Mouse (Mus musculus) erythroblast, adult 5-6 weeks (primary cell): ENCODE results near the gene Rer1. TPM values are rescaled to one million over a fixed set of nuclear protein-coding genes. Genes with fewer than 3 reads are reported as not detected.
A peak's percentile ranks its signal among the peaks of the same experiment; 100 is the strongest.
"Not testable (repeated sequence)": the region's sequence is repeated elsewhere in the genome, so short reads cannot be mapped to it uniquely, and the experiment has no call there.

Experiments
- ATAC-seq: replicated peaks from 2 replicates; pipeline ENCODE4 v1.8.0; 2016; ENCODE audit warnings: moderate number of reproducible peaks, mild to moderate bottlenecking, moderate TSS enrichment, inconsistent platforms; ENCODE audit not compliant: poor library complexity, low FRiP score, severe bottlenecking
- total RNA-seq, 2 experiments: library from RNA; stranded (forward) in 1 of 2; stranded (reverse) in 1 of 2; fragments of 150-400 nt in 1 of 2; fragments of 200-764, 138-1000 nt in 1 of 2; gene quantifications; 2 replicates each; pipeline versions ENCODE4 v1.2.3 to v1.2.4; 2015 to 2017; ENCODE audit warnings: low replicate concordance in 2 of 2

Gene Rer1
- total RNA-seq, 2 experiments from 2014 or later: 27.1 to 34.8 TPM

- ATAC-seq: not testable (repeated sequence)
These were observed 7.4 kb downstream of the Rer1 start for GRCm38 (mm10) chr4:155078808-155079207.

GRCm38 (mm10) chr4:155076677-155077076, 9.5 kb downstream of the Rer1 start:
- no peak for ATAC-seq

- no peak for ATAC-seq
These were observed 10.4 kb downstream of the Rer1 start for GRCm38 (mm10) chr4:155075813-155076212.

- ATAC-seq: no peak
These were observed 11.0 kb downstream of the Rer1 start for GRCm38 (mm10) chr4:155075137-155075536.

GRCm38 (mm10) chr4:155074418-155074817, 11.8 kb downstream of the Rer1 start:
- ATAC-seq: no peak

- ATAC-seq: no peak
These were observed 15.3 kb downstream of the Rer1 start for GRCm38 (mm10) chr4:155070921-155071320.

- no peak for ATAC-seq
These were observed 16.0 kb downstream of the Rer1 start for GRCm38 (mm10) chr4:155070199-155070598.

GRCm38 (mm10) chr4:155069191-155069590, 17.0 kb downstream of the Rer1 start:
- ATAC-seq: no peak

- no peak for ATAC-seq
These were observed 17.7 kb downstream of the Rer1 start for GRCm38 (mm10) chr4:155068357-155068972.

- peak; percentile 86 for ATAC-seq
These were observed 19.2 kb downstream of the Rer1 start, which contains the start of gene Pex10 for GRCm38 (mm10) chr4:155066834-155067522. Gene Pex10, plus strand, starts transcription at chr4:155067016.

GRCm38 (mm10) chr4:155065970-155066833, 20.0 kb downstream of the Rer1 start:
- ATAC-seq: peak; percentile 64

GRCm38 (mm10) chr4:155064474-155064873, 21.7 kb downstream of the Rer1 start:
- no peak for ATAC-seq

GRCm38 (mm10) chr4:155063895-155064294, 22.3 kb downstream of the Rer1 start:
- ATAC-seq: no peak

- ATAC-seq: no peak
These were observed 27.9 kb downstream of the Rer1 start for GRCm38 (mm10) chr4:155058325-155058724.

- ATAC-seq: no peak
These were observed 29.5 kb downstream of the Rer1 start, which contains the start of gene Plch2 for GRCm38 (mm10) chr4:155056724-155057123. Gene Plch2, minus strand, starts transcription at chr4:155056784.

GRCm38 (mm10) chr4:155050116-155050515, 36.1 kb downstream of the Rer1 start:
- ATAC-seq: no peak

GRCm38 (mm10) chr4:155046636-155047035, 39.5 kb downstream of the Rer1 start:
- no peak for ATAC-seq

- no peak for ATAC-seq
These were observed 42.9 kb downstream of the Rer1 start for GRCm38 (mm10) chr4:155043289-155043625.

- ATAC-seq: no peak
These were observed 43.4 kb downstream of the Rer1 start for GRCm38 (mm10) chr4:155042606-155043288.

- ATAC-seq: no peak
These were observed 45.5 kb downstream of the Rer1 start for GRCm38 (mm10) chr4:155040696-155041095.
